Mouse (Mus musculus) cerebellum, adult 11-12 months (tissue): ENCODE data around the gene Man2a2.

ENCODE experiments used
- DNase-seq: peaks from one replicate; pipeline ENCODE4 v3.0.0; 2022

Man2a2 gene

GRCm38 (mm10) chr7:80371041-80371751, at the start of gene Man2a2:
Man2a2 (minus strand) TSS chr7:80371375.
- DNase-seq: peak; percentile 73

- no peak for DNase-seq
Measured at GRCm38 (mm10) chr7:80420586-80420985, 49.4 kb upstream of the Man2a2 start.

GRCm38 (mm10) chr7:80419278-80419677, 48.1 kb upstream of the Man2a2 start:
- no peak for DNase-seq

- DNase-seq: no peak
Measured at GRCm38 (mm10) chr7:80418036-80418435, 46.9 kb upstream of the Man2a2 start.

- no peak for DNase-seq
Measured at GRCm38 (mm10) chr7:80417601-80418000, 46.4 kb upstream of the Man2a2 start.

GRCm38 (mm10) chr7:80416969-80417368, 45.8 kb upstream of the Man2a2 start:
- no peak for DNase-seq

GRCm38 (mm10) chr7:80414303-80414855, 43.2 kb upstream of the Man2a2 start:
- no peak for DNase-seq

GRCm38 (mm10) chr7:80413512-80414302, 42.5 kb upstream of the Man2a2 start:
- DNase-seq: no peak

GRCm38 (mm10) chr7:80412781-80413180, 41.6 kb upstream of the Man2a2 start:
- DNase-seq: no peak

- DNase-seq: no peak
Measured at GRCm38 (mm10) chr7:80412279-80412678, 41.1 kb upstream of the Man2a2 start.

- DNase-seq: no peak
Measured at GRCm38 (mm10) chr7:80410380-80410779, 39.2 kb upstream of the Man2a2 start.

GRCm38 (mm10) chr7:80407712-80408111, 36.5 kb upstream of the Man2a2 start:
- no peak for DNase-seq

- DNase-seq: no peak
Measured at GRCm38 (mm10) chr7:80406186-80406585, 35.0 kb upstream of the Man2a2 start.

- DNase-seq: no peak
Measured at GRCm38 (mm10) chr7:80405188-80405695, 34.1 kb upstream of the Man2a2 start, which contains the start of gene Furin. Furin (minus strand) TSS chr7:80405436.

GRCm38 (mm10) chr7:80404101-80404894, 33.1 kb upstream of the Man2a2 start:
- no peak for DNase-seq

- DNase-seq: peak; percentile 83
Measured at GRCm38 (mm10) chr7:80403551-80403950, 32.4 kb upstream of the Man2a2 start.

GRCm38 (mm10) chr7:80402651-80403321, 31.6 kb upstream of the Man2a2 start:
- DNase-seq: peak; percentile 73

- DNase-seq: peak; percentile 60
Measured at GRCm38 (mm10) chr7:80401860-80402641, 30.9 kb upstream of the Man2a2 start.

- no peak for DNase-seq
Measured at GRCm38 (mm10) chr7:80401041-80401859, 30.1 kb upstream of the Man2a2 start.

- no peak for DNase-seq
Measured at GRCm38 (mm10) chr7:80400571-80400970, 29.4 kb upstream of the Man2a2 start.
